Mouse (Mus musculus) hindbrain, embryonic 10.5 days (tissue): ENCODE data around the gene 1700003F12Rik. TPM values are rescaled to one million over a fixed set of nuclear protein-coding genes. Genes with fewer than 3 reads are reported as not detected.

ENCODE experiments used
- DNase-seq: peaks from one replicate; pipeline ENCODE4 v3.0.0-alpha.2; 2017; ENCODE audit warnings: low spot score
- H3K27ac ChIP-seq: fragments of 300-500 bp; sonication (generic); 2 replicates; pipeline ENCODE4 v1.5.1; 2016; ENCODE audit warnings: mild to moderate bottlenecking, moderate library complexity
- H3K27me3 ChIP-seq: fragments of 300-500 bp; sonication (generic); 2 replicates; pipeline ENCODE4 v1.6.1; 2016; ENCODE audit warnings: mild to moderate bottlenecking; ENCODE audit not compliant: poor library complexity, insufficient read depth, severe bottlenecking
- H3K36me3 ChIP-seq: fragments of 300-500 bp; sonication (generic); 2 replicates; pipeline ENCODE4 v1.6.1; 2016; ENCODE audit warnings: mild to moderate bottlenecking, moderate library complexity
- H3K4me1 ChIP-seq: fragments of 300-500 bp; sonication (generic); replicated peaks from 2 replicates; pipeline ENCODE4 v1.6.1; 2016; ENCODE audit warnings: mild to moderate bottlenecking
- H3K4me3 ChIP-seq: fragments of 300-500 bp; sonication (generic); 2 replicates; pipeline ENCODE4 v1.5.1; 2016; ENCODE audit warnings: mild to moderate bottlenecking, moderate library complexity
- H3K9me3 ChIP-seq: fragments of 300-500 bp; sonication (generic); 2 replicates; pipeline ENCODE4 v1.6.1; 2016; ENCODE audit warnings: mild to moderate bottlenecking, moderate library complexity
- WGBS: fragments of 180-500 bp; shearing (Covaris S2); methylation state at CpG from one replicate; pipeline ENCODE4 v1.1.7; 2016; 5-methylcytosine and 5-hydroxymethylcytosine counted together
- polyA plus RNA-seq: library from polyadenylated mRNA; unstranded; fragments of >200 nt; fragmentation: Nextera tagmentation; extraction: Ambion mirVana; gene quantifications from 2 replicates; pipeline ENCODE4 v1.2.1, GENCODE M21; 2016

1700003F12Rik gene
- polyA plus RNA-seq, 1 experiment from 2014 or later: 9.5 TPM

GRCm38 (mm10) chr2:154551927-154552326, 5.0 kb downstream of the 1700003F12Rik start:
- no peaks in the 10 kb centered on the region for H3K9me3 ChIP-seq
- DNase-seq: peak; percentile 44
- peaks cover 29% of the 10 kb centered on the region for H3K36me3 ChIP-seq
- H3K27me3 ChIP-seq: peaks cover 57% of the 10 kb centered on the region
- peak overlapping the region; percentile 79 for H3K27ac ChIP-seq
- peaks cover 50% of the 10 kb centered on the region for H3K4me1 ChIP-seq
- peak overlapping the region; percentile 36 for H3K4me3 ChIP-seq
- 29% methylated on average over 21 of the region's 21 CpGs for WGBS

GRCm38 (mm10) chr2:154552424-154552907, 5.6 kb downstream of the 1700003F12Rik start:
- Histone ChIP-seq H3K4me3 (peak overlapping the region; percentile 36), H3K27me3 (peaks cover 57% of the 10 kb centered on the region), H3K4me1 (peaks cover 56% of the 10 kb centered on the region), H3K27ac (peak overlapping the region; percentile 79), H3K36me3 (peaks cover 29% of the 10 kb centered on the region), H3K9me3 (no peaks in the 10 kb centered on the region)
- DNase-seq: peak; percentile 74
- 27% methylated on average over 27 of the region's 27 CpGs for WGBS

- Histone ChIP-seq H3K4me3 (no peak overlapping the region), H3K27me3 (peaks cover 41% of the 10 kb centered on the region), H3K9me3 (no peaks in the 10 kb centered on the region), H3K4me1 (peaks cover 64% of the 10 kb centered on the region), H3K27ac (no peak overlapping the region), H3K36me3 (peaks cover 41% of the 10 kb centered on the region)
- WGBS: 76% methylated on average over 6 of the region's 6 CpGs
- no peak for DNase-seq
Observed at GRCm38 (mm10) chr2:154555235-154555634, 8.3 kb downstream of the 1700003F12Rik start.

- DNase-seq: no peak
- H3K27ac ChIP-seq: peak overlapping the region; percentile 85
- 0 out of 2 replicates have a peak overlapping the region, but pooled peaks have one; percentile 52 for H3K4me3 ChIP-seq
- H3K9me3 ChIP-seq: no peaks in the 10 kb centered on the region
- peaks cover 57% of the 10 kb centered on the region for H3K36me3 ChIP-seq
- 54% methylated on average over 5 of the region's 5 CpGs for WGBS
- peaks cover 65% of the 10 kb centered on the region for H3K4me1 ChIP-seq
- peaks cover 20% of the 10 kb centered on the region for H3K27me3 ChIP-seq
Observed at GRCm38 (mm10) chr2:154557184-154557832, 10.4 kb downstream of the 1700003F12Rik start.

GRCm38 (mm10) chr2:154558264-154559039, 11.6 kb downstream of the 1700003F12Rik start, which contains the start of gene Necab3:
Necab3 (minus strand) TSS chr2:154558890.
- Histone ChIP-seq H3K36me3 (peaks cover 61% of the 10 kb centered on the region), H3K9me3 (no peaks in the 10 kb centered on the region), H3K27me3 (peaks cover 10% of the 10 kb centered on the region), H3K27ac (peak within 1 kb of the TSS; percentile 85), H3K4me3 (peak within 1 kb of the TSS; percentile 52), H3K4me1 (peaks cover 57% of the 10 kb centered on the region)
- WGBS: 3% methylated on average over 34 of the region's 34 CpGs
- DNase-seq: peak; percentile 63

- H3K27ac ChIP-seq: no peak overlapping the region
- 92% methylated on average over 22 of the region's 22 CpGs for WGBS
- no peak overlapping the region for H3K4me3 ChIP-seq
- no peaks in the 10 kb centered on the region for H3K27me3 ChIP-seq
- peaks cover 72% of the 10 kb centered on the region for H3K4me1 ChIP-seq
- H3K9me3 ChIP-seq: no peaks in the 10 kb centered on the region
- peaks cover 78% of the 10 kb centered on the region for H3K36me3 ChIP-seq
- no peak for DNase-seq
Observed at GRCm38 (mm10) chr2:154563612-154564170, 16.8 kb downstream of the 1700003F12Rik start.

- H3K9me3 ChIP-seq: no peaks in the 10 kb centered on the region
- H3K4me3 ChIP-seq: no peak overlapping the region
- WGBS: 74% methylated on average over 3 of the region's 3 CpGs
- DNase-seq: no peak
- no peaks in the 10 kb centered on the region for H3K27me3 ChIP-seq
- H3K4me1 ChIP-seq: peaks cover 72% of the 10 kb centered on the region
- peaks cover 63% of the 10 kb centered on the region for H3K36me3 ChIP-seq
- H3K27ac ChIP-seq: peak overlapping the region; percentile 70
Observed at GRCm38 (mm10) chr2:154565562-154565961, 18.7 kb downstream of the 1700003F12Rik start.

GRCm38 (mm10) chr2:154566641-154567040, 19.8 kb downstream of the 1700003F12Rik start:
- peaks cover 52% of the 10 kb centered on the region for H3K36me3 ChIP-seq
- WGBS: 59% methylated on average over 8 of the region's 8 CpGs
- peak overlapping the region; percentile 70 for H3K27ac ChIP-seq
- no peaks in the 10 kb centered on the region for H3K9me3 ChIP-seq
- peak overlapping the region; percentile 32 for H3K4me3 ChIP-seq
- DNase-seq: no peak
- H3K4me1 ChIP-seq: peaks cover 73% of the 10 kb centered on the region
- no peaks in the 10 kb centered on the region for H3K27me3 ChIP-seq

- H3K4me1 ChIP-seq: peaks cover 76% of the 10 kb centered on the region
Observed at GRCm38 (mm10) chr2:154567766-154568165, 20.9 kb downstream of the 1700003F12Rik start.

GRCm38 (mm10) chr2:154568329-154569070, 21.6 kb downstream of the 1700003F12Rik start:
- no peaks in the 10 kb centered on the region for H3K9me3 ChIP-seq
- H3K4me1 ChIP-seq: peaks cover 76% of the 10 kb centered on the region
- H3K27ac ChIP-seq: peak overlapping the region; percentile 97
- DNase-seq: peak; percentile 62
- H3K27me3 ChIP-seq: no peaks in the 10 kb centered on the region
- 22% methylated on average over 10 of the region's 10 CpGs for WGBS
- H3K36me3 ChIP-seq: peaks cover 34% of the 10 kb centered on the region
- peak overlapping the region; percentile 90 for H3K4me3 ChIP-seq

More at GRCm38 (mm10) chr2:154567766-154568165, 20.9 kb downstream of the 1700003F12Rik start:
- Histone ChIP-seq H3K9me3 (no peaks in the 10 kb centered on the region), H3K36me3 (peaks cover 41% of the 10 kb centered on the region), H3K27me3 (no peaks in the 10 kb centered on the region), H3K4me3 (peak overlapping the region; percentile 90), H3K27ac (peak overlapping the region; percentile 97)
- WGBS: 77% methylated on average over 2 of the region's 2 CpGs
- no peak for DNase-seq

- DNase-seq: peak; percentile 72
- no peaks in the 10 kb centered on the region for H3K9me3 ChIP-seq
- H3K4me3 ChIP-seq: peak overlapping the region; percentile 90
- H3K27ac ChIP-seq: peak overlapping the region; percentile 97
- WGBS: under 1% methylated on average over 70 of the region's 70 CpGs
- peaks cover 79% of the 10 kb centered on the region for H3K4me1 ChIP-seq
- no peaks in the 10 kb centered on the region for H3K27me3 ChIP-seq
- peaks cover 27% of the 10 kb centered on the region for H3K36me3 ChIP-seq
Observed at GRCm38 (mm10) chr2:154569071-154569748, 22.3 kb downstream of the 1700003F12Rik start.
